Mouse (Mus musculus): ENCODE results near the gene Ap1m1.

The Ap1m1 gene

DNA sequence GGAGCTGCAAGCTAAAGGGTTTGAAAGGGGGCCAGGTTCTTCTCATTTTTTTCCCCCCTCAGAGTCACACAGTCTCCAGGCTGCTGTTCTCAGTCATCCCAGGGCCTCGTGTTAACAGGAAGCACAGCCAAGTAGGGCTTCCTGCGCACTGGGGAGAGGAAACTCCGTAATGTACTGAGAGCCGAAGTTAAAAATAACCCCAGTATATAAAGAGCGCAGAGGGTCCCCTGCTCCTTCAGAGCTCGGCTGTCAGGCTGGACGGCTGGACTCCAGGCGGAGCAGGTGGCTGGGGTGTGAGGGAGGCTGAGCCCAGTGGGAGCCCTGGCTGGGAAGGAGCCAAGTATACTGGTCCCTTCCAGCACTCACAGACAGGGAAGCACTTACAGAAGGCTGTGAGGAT is 55.9 kb downstream of the Ap1m1 start:
- DNase-seq, result peak; percentile 88 to 93

DNA sequence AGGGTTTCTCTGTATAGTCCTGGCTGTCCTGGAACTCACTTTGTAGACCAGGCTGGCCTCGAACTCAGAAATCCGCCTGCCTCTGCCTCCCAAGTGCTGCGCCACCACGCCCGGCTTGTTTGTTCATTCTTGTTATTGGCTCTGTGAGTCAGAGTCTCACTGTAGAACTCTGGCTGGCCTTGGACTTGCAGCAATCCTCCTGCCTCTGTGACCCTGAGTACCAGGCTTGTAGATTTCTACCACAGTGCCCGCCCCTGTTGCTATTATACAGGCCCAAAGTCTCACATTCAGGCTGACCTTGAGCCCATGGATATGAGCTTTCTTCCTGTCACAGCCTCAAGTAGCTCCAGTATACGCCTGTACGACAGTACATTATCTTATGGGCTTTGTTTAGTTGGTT is 56.7 kb downstream of the Ap1m1 start:
- DNase-seq, result no peak

DNA sequence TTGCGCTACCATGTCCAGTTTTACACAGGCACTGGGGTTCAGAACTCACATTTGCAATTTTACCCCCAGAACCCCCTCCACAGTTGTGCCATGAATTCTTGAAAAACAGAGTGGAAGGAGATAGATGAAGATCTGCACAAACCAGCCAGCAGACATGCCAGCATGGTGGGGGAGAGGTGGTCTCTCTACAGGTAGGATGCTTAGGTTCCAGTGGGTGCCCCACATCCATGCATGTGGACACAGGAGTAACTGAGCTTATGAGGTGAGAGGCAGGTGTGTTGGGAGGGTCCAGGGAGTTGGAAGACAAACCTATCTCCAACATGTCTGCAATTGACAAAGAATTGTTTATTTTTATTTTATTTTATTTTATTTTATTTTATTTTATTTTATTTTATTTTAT is 59.1 kb downstream of the Ap1m1 start:
- DNase-seq, result no peak

DNA sequence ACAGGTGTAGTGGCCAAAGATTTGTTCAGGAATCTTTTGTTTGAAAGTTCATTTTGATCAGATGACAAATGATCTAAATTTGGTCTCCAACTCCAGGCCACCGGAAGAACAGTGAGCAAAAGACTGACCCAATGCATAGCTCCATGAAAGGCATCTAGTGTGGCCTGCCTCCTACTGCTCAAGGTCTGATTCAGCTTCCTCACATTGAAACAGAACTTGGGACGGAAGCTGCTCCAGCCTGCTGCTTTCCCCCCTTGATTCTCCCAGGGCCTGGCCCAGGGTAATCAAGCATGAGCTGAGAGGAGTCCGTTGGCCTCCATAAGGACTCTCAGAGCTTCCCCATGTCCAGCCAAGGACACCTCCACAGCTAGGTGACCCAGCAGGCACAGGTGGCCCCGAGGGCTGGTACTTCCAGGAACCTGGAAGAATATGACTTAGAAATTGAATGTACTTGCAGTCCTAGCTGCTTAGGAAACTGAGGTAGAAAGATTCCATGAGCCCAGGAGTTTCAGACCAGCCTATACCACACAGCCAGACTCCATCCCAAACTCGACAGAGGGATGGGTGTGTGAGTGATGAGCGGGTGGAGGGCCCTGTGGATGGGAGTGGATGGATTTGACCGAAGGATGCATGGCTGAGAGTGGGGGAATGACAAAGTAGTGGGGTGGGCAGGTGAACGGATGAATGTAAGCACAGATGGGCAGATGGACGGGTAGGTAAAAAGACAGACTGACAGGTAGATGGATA is 61.0 kb downstream of the Ap1m1 start:
- no peak for DNase-seq

DNA sequence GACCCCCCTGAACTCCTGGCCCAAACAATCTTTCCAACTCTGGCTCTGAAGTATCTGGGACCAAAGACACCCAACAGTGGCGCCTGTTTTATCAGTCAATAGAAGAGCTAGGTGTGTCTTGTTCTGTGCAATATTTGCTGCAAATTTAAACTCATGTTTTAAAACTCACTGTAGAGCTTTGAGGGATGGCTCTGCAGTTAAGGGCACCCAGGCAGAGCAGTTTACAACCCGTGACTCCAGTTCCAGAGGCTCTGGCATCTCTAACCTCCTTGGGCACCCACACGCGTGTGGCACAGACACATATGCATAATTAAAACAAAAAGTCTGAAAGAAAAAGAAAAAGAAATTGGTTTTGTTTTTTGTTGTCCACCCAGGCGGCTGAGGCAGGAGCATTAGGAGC is 61.7 kb downstream of the Ap1m1 start:
- no peak for DNase-seq

- no peak for DNase-seq
Observed at GRCm38 (mm10) chr8:72302986-72303612, 63.3 kb downstream of the Ap1m1 start.

DNA sequence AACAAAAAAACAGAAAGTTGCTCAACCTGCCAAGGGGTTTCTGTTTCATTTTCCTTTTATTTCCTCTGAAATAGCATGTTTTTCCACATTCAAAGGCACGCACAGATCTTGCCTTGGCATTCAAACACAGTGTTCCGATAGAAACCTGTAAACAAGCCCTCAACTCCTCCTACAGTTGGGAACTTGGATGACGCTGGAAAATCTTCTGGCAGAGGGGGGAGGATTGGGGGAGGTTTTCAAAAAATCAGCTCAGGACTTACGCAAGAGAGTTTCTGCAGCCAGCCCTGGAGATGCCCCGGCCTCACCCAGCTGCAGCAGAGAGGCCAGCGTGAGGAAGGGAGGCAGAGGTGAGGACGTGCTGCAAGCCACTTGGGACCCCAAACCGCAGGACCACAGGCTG is 63.8 kb downstream of the Ap1m1 start:
- DNase-seq, result peak; percentile 78 to 84

DNA sequence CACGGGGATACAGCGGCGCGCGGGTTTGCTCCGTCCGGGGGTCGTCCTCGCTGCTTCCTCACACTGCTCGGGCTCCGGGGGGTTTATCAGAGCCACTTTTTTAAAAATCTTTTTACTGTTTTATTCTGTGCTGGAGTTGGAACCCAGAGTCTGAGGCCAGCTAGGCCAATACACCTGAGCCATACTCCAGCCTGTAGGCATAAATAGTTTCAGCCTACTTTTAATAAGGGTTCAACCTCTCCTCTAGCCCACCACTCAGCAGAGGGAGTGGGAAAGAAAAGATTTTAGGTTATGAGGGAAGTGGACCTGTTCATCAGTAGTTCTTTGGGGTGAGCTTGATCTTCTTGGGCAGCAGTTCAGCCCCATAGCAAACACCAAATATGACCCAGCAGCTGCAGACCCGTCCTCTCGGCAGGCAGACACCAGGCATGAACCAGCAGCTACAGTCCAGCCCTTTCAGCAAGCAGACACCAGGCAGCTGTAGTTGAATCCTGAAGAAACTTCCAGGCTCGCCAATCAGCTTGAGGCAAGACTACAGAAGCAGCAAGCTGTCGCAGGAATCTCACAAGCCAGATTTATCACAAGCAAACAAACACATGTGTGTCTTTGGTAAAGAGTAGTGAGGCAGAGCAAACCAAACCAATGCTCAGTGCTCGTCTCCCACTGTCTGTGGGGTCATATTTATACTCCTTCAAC is 65.5 kb downstream of the Ap1m1 start, which contains the start of gene Gm10282:
TSS of gene Gm10282 (minus strand) at position 51 of the 696 bp plus-strand sequence.
- DNase-seq, result no peak

DNA sequence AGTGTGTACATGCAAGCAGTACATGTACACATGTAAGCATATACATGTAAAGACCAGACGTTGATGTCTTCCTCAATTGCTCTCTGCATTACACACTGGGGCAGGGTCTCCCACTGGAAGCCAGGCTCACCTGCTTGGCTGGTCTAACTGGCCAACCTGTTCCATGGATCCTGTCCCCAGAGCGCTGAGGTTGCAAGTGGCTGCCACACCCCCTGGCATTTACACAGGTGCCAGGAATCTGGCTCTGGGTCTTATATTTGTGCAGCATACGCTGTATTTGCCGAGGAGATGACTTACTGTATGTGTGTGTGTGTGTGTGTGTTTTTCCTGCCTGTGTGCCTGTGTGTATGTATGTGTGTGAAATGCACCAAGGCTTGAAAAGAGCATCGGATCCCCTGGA is 67.1 kb downstream of the Ap1m1 start:
- DNase-seq, result no peak

All from lung, postnatal 4 days (tissue).